Mouse (Mus musculus): ENCODE measurements around the gene Sp1.

The Sp1 gene

GRCm38 (mm10) chr15:102399229-102400221 lies 6.4 kb upstream of the Sp1 start:
- in situ Hi-C loops (cut with MboI; ENCODE audit: low sequenced_read_pairs): no loop called here

GRCm38 (mm10) chr15:102400476-102401045 lies 5.4 kb upstream of the Sp1 start:
- in situ Hi-C loops (cut with MboI; ENCODE audit: low sequenced_read_pairs): no loop called here

GRCm38 (mm10) chr15:102401278-102401677 lies 4.7 kb upstream of the Sp1 start:
- in situ Hi-C loops (cut with MboI; ENCODE audit: low sequenced_read_pairs): no loop called here

- in situ Hi-C loops (cut with MboI; ENCODE audit: low sequenced_read_pairs): no loop called here
Measured at GRCm38 (mm10) chr15:102402210-102402609, 3.7 kb upstream of the Sp1 start.

- in situ Hi-C loops (cut with MboI; ENCODE audit: low sequenced_read_pairs): no loop called here
Measured at GRCm38 (mm10) chr15:102404608-102405488, 1.1 kb upstream of the Sp1 start.

GRCm38 (mm10) chr15:102406196-102406911 lies 411 bp downstream of the Sp1 start:
- in situ Hi-C loops (cut with MboI; ENCODE audit: low sequenced_read_pairs): no loop called here

- in situ Hi-C loops (cut with MboI; ENCODE audit: low sequenced_read_pairs): no loop called here
Measured at GRCm38 (mm10) chr15:102406912-102407580, 1.1 kb downstream of the Sp1 start.

GRCm38 (mm10) chr15:102407681-102408557 lies 2.0 kb downstream of the Sp1 start:
- in situ Hi-C loops (cut with MboI; ENCODE audit: low sequenced_read_pairs): no loop called here

GRCm38 (mm10) chr15:102408558-102409130 lies 2.7 kb downstream of the Sp1 start:
- in situ Hi-C loops (cut with MboI; ENCODE audit: low sequenced_read_pairs): no loop called here

GRCm38 (mm10) chr15:102409286-102409685 lies 3.3 kb downstream of the Sp1 start:
- in situ Hi-C loops (cut with MboI; ENCODE audit: low sequenced_read_pairs): no loop called here

GRCm38 (mm10) chr15:102411077-102411476 lies 5.1 kb downstream of the Sp1 start:
- in situ Hi-C loops (cut with MboI; ENCODE audit: low sequenced_read_pairs): no loop called here

GRCm38 (mm10) chr15:102413687-102414086 lies 7.7 kb downstream of the Sp1 start:
- in situ Hi-C loops (cut with MboI; ENCODE audit: low sequenced_read_pairs): no loop called here

GRCm38 (mm10) chr15:102417524-102417923 lies 11.6 kb downstream of the Sp1 start:
- in situ Hi-C loops (cut with MboI; ENCODE audit: low sequenced_read_pairs): no loop called here

- in situ Hi-C loops (cut with MboI; ENCODE audit: low sequenced_read_pairs): no loop called here
Measured at GRCm38 (mm10) chr15:102420986-102421385, 15.0 kb downstream of the Sp1 start.

- in situ Hi-C loops (cut with MboI; ENCODE audit: low sequenced_read_pairs): no loop called here
Measured at GRCm38 (mm10) chr15:102421437-102421836, 15.5 kb downstream of the Sp1 start.

- in situ Hi-C loops (cut with MboI; ENCODE audit: low sequenced_read_pairs): no loop called here
Measured at GRCm38 (mm10) chr15:102423602-102424240, 17.8 kb downstream of the Sp1 start.

GRCm38 (mm10) chr15:102424657-102425056 lies 18.7 kb downstream of the Sp1 start:
- in situ Hi-C loops (cut with MboI; ENCODE audit: low sequenced_read_pairs): no loop called here

GRCm38 (mm10) chr15:102426963-102427362 lies 21.0 kb downstream of the Sp1 start:
- in situ Hi-C loops (cut with MboI; ENCODE audit: low sequenced_read_pairs): no loop called here

Data from CH12F3 (cell line).